20 mouse cellular contexts compared by ENCODE assay signal in the genomic region with DNA sequence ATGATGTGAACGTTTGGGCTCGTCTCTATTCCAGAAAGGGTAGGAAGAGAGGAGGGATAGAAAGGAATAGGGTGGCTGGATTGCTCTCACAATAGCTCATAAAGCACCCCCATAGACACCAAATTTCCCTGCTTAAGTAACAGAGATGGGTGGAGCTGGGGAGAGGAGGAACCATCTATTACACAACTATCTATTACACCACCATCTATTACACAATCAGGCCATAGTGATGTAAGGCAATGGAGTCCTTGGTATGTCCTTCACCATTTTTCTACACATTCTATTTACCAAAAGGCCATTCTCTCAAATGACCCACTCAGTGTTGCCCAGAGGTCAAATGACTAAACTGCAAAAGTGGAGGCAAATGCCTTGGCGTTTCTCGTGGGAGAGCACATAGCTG.
DNase-seq lines count a peak whose midpoint lies in the region; ATAC-seq and TF ChIP-seq lines count a peak whose summit lies in the region.
"Had no signal": no experiment of that assay in that cellular context is flagged by ENCODE, and none has a peak within 500 bp of the region (broad histone marks: within the 10 kb centered on the region; RNA-seq: fewer than 3 reads in every experiment).

No protein-coding gene starts in this region.

- H3K36me3 ChIP-seq in liver, postnatal 0 days (replicated peaks; ENCODE audit: insufficient read depth, low read length) = no peaks in the 10 kb centered on the region
- no peaks in the 10 kb centered on the region for H3K36me3 ChIP-seq in liver, embryonic 11.5 days (ENCODE audit: control insufficient read depth, insufficient read depth, low read length)
- H3K36me3 ChIP-seq in hindbrain, embryonic 12.5 days = no peaks in the 10 kb centered on the region
- H3K36me3 ChIP-seq: embryonic facial prominence, embryonic 13.5 days; hindbrain, embryonic 10.5 days; lung, embryonic 15.5 days had no signal

- TF ChIP-seq EP300 in liver, postnatal 0 days (IDR thresholded peaks at IDR 0.05; ENCODE audit: low read depth) = no peak

- no peak overlapping the region for H3K4me3 ChIP-seq in liver, postnatal 0 days (ENCODE audit: low read depth, low read length)
- no peak overlapping the region for H3K4me3 ChIP-seq in liver, embryonic 11.5 days (ENCODE audit: low read depth, low read length)
- H3K4me3 ChIP-seq in hindbrain, embryonic 12.5 days = no peak overlapping the region
- H3K4me3 ChIP-seq: embryonic facial prominence, embryonic 13.5 days; gastrocnemius, adult 2 months; hindbrain, embryonic 10.5 days; layer of hippocampus, adult 2 months; lung, embryonic 15.5 days had no signal

- no peak overlapping the region for H3K9ac ChIP-seq in liver, postnatal 0 days (replicated peaks)
- H3K9ac ChIP-seq in liver, embryonic 11.5 days (ENCODE audit: low read depth, low read length) = no peak overlapping the region
- H3K9ac ChIP-seq in hindbrain, embryonic 12.5 days = no peak overlapping the region
- H3K9ac ChIP-seq: embryonic facial prominence, embryonic 13.5 days; lung, embryonic 15.5 days had no signal

- no peak overlapping the region for H3K4me2 ChIP-seq in liver, postnatal 0 days (ENCODE audit: low read depth, low read length)
- H3K4me2 ChIP-seq in liver, embryonic 11.5 days = no peak overlapping the region
- H3K4me2 ChIP-seq in hindbrain, embryonic 12.5 days (replicated peaks) = no peak overlapping the region
- H3K4me2 ChIP-seq: embryonic facial prominence, embryonic 13.5 days; lung, embryonic 15.5 days; midbrain, embryonic 11.5 days had no signal

- DNase-seq in liver, postnatal 0 days = no peak
- DNase-seq in liver, embryonic 11.5 days (ENCODE audit: low spot score) = no peak
- DNase-seq in NIH3T3 (ENCODE audit: low read depth) = peak; percentile 69
- peak; percentile 13 for DNase-seq in adrenal gland, postnatal 14 days
- no peak for DNase-seq in layer of hippocampus, postnatal 14 days (ENCODE audit: low spot score in 2 of 2)
- DNase-seq: cerebellum, postnatal 10 days; gastrocnemius, adult 2 months; kidney, adult 8-10 months; kidney, postnatal 14 days; right cerebral cortex, adult 18-20 months had no signal

- no peaks in the 10 kb centered on the region for H3K27me3 ChIP-seq in liver, postnatal 0 days (ENCODE audit: insufficient read depth, low read length)
- H3K27me3 ChIP-seq in liver, embryonic 11.5 days (replicated peaks; ENCODE audit: control insufficient read depth, insufficient read depth, low read length) = no peaks in the 10 kb centered on the region
- H3K27me3 ChIP-seq in hindbrain, embryonic 12.5 days = no peaks in the 10 kb centered on the region
- H3K27me3 ChIP-seq: embryonic facial prominence, embryonic 13.5 days; lung, embryonic 15.5 days had no signal

- no peak overlapping the region for H3K27ac ChIP-seq in liver, postnatal 0 days (ENCODE audit: low read depth)
- H3K27ac ChIP-seq in liver, embryonic 11.5 days (ENCODE audit: low read depth, low read length) = no peak overlapping the region
- no peak overlapping the region for H3K27ac ChIP-seq in hindbrain, embryonic 12.5 days
- H3K27ac ChIP-seq: embryonic facial prominence, embryonic 13.5 days; gastrocnemius, adult 2 months; hindbrain, embryonic 10.5 days; layer of hippocampus, adult 2 months; lung, embryonic 15.5 days; stomach, postnatal 0 days had no signal

- no peaks in the 10 kb centered on the region for H3K9me3 ChIP-seq in liver, postnatal 0 days (ENCODE audit: low read length)
- H3K9me3 ChIP-seq in liver, embryonic 11.5 days (ENCODE audit: control insufficient read depth, low read length) = no peaks in the 10 kb centered on the region
- H3K9me3 ChIP-seq in hindbrain, embryonic 12.5 days (replicated peaks) = no peaks in the 10 kb centered on the region
- H3K9me3 ChIP-seq: embryonic facial prominence, embryonic 13.5 days; hindbrain, embryonic 10.5 days; lung, embryonic 15.5 days had no signal

- ATAC-seq in liver, postnatal 0 days = peak; percentile 63
- ATAC-seq in liver, embryonic 11.5 days (replicated peaks; ENCODE audit: low FRiP score) = no peak
- peak; percentile 97 for ATAC-seq in megakaryocyte progenitor cell, adult 5-6 weeks (replicated peaks; ENCODE audit: poor library complexity)
- ATAC-seq in hindbrain, embryonic 12.5 days (ENCODE audit: low FRiP score) = no peak
- ATAC-seq: activated CD4-positive, CD25-positive, alpha-beta regulatory T cell, adult 4 months; CD4-positive, CD25-positive, alpha-beta regulatory T cell, adult 4 months had no signal

- WGBS in liver, postnatal 0 days (ENCODE audit: insufficient replicate concordance) = 73% methylated on average over 4 of the region's 4 CpGs
- WGBS in liver, embryonic 11.5 days = 85% methylated on average over 4 of the region's 4 CpGs
- WGBS in hindbrain, embryonic 12.5 days = 85% methylated on average over 4 of the region's 4 CpGs

- no peaks in the 10 kb centered on the region for H3K4me1 ChIP-seq in liver, postnatal 0 days (ENCODE audit: insufficient read depth)
- H3K4me1 ChIP-seq in liver, embryonic 11.5 days (replicated peaks; ENCODE audit: control insufficient read depth, insufficient read depth, low read length) = no peaks in the 10 kb centered on the region
- H3K4me1 ChIP-seq in hindbrain, embryonic 12.5 days = no peaks in the 10 kb centered on the region
- H3K4me1 ChIP-seq: embryonic facial prominence, embryonic 13.5 days; hindbrain, embryonic 10.5 days; lung, embryonic 15.5 days had no signal

- no peak for TF ChIP-seq CTCF in liver, postnatal 0 days (IDR thresholded peaks at IDR 0.05; ENCODE audit: low read depth)

Comparison
In these comparisons a context has a peak if more than half of its experiments do, and no peak if none do; other contexts are left out.
1. ATAC-seq: peak in liver, postnatal 0 days (single experiment) and megakaryocyte progenitor cell, adult 5-6 weeks (single experiment); none in liver, embryonic 11.5 days (single experiment) and hindbrain, embryonic 12.5 days (single experiment).
2. DNase-seq: peak in NIH3T3 (single experiment) and adrenal gland, postnatal 14 days (single experiment); none in liver, postnatal 0 days (single experiment), liver, embryonic 11.5 days (single experiment) and layer of hippocampus, postnatal 14 days (0 of 2).